Mouse (Mus musculus) hindbrain, embryonic 16.5 days (tissue): ENCODE measurements around the gene Limk1. TPM values are rescaled to one million over a fixed set of nuclear protein-coding genes. Genes with fewer than 3 reads are reported as not detected.

Experiments
- ATAC-seq: fragments of 200-750 bp; cut with Nextera tagmentation; 2 replicates; pipeline ENCODE4 v1.8.0; 2017; ENCODE audit warnings: moderate TSS enrichment, moderate library complexity
- H3K27ac ChIP-seq: fragments of 300-500 bp; sonication (generic); 2 replicates; pipeline ENCODE4 v1.5.1; 2014; ENCODE audit warnings: low read depth, mild to moderate bottlenecking, control low read depth, low read length, moderate library complexity
- H3K27me3 ChIP-seq: fragments of 300-500 bp; sonication (generic); replicated peaks from 2 replicates; pipeline ENCODE4 v1.6.1; 2014; ENCODE audit warnings: low read length; ENCODE audit not compliant: control insufficient read depth, insufficient read depth
- H3K36me3 ChIP-seq: fragments of 300-500 bp; sonication (generic); 2 replicates; pipeline ENCODE4 v1.6.1; 2014; ENCODE audit warnings: mild to moderate bottlenecking, low read length, moderate library complexity, mixed read lengths; ENCODE audit not compliant: control insufficient read depth, insufficient read depth
- H3K4me1 ChIP-seq: fragments of 300-500 bp; sonication (generic); 2 replicates; pipeline ENCODE4 v1.6.1; 2014; ENCODE audit warnings: low read depth, low read length; ENCODE audit not compliant: control insufficient read depth, insufficient read depth
- H3K4me2 ChIP-seq: fragments of 300-500 bp; sonication (generic); 2 replicates; pipeline ENCODE4 v1.6.1; 2014; ENCODE audit warnings: mild to moderate bottlenecking, low read length, control low read depth, moderate library complexity
- H3K4me3 ChIP-seq: fragments of 300-500 bp; sonication (generic); 2 replicates; pipeline ENCODE4 v1.5.1; 2014; ENCODE audit warnings: mild to moderate bottlenecking, low read length, control low read depth, moderate library complexity
- H3K9ac ChIP-seq: fragments of 300-500 bp; sonication (generic); 2 replicates; pipeline ENCODE4 v1.6.1; 2014; ENCODE audit warnings: low read depth, mild to moderate bottlenecking, control low read depth, low read length, moderate library complexity
- H3K9me3 ChIP-seq: fragments of 300-500 bp; sonication (generic); 2 replicates; pipeline ENCODE4 v1.6.1; 2014; ENCODE audit warnings: mild to moderate bottlenecking, low read length, moderate library complexity; ENCODE audit not compliant: control insufficient read depth
- WGBS: fragments of 180-500 bp; shearing (Covaris S2); extraction: QIAGEN DNeasy Blood & Tissue Kit; methylation state at CpG from one replicate; pipeline ENCODE4 v1.1.7; 2014; 5-methylcytosine and 5-hydroxymethylcytosine counted together
- polyA plus RNA-seq: library from polyadenylated mRNA; unstranded; fragments of >200 nt; fragmentation: Nextera tagmentation; extraction: Ambion mirVana; gene quantifications from 2 replicates; pipeline ENCODE4 v1.2.1, GENCODE M21; 2015

Gene Limk1
- polyA plus RNA-seq, 1 experiment from 2014 or later = 22.1 TPM

DNA sequence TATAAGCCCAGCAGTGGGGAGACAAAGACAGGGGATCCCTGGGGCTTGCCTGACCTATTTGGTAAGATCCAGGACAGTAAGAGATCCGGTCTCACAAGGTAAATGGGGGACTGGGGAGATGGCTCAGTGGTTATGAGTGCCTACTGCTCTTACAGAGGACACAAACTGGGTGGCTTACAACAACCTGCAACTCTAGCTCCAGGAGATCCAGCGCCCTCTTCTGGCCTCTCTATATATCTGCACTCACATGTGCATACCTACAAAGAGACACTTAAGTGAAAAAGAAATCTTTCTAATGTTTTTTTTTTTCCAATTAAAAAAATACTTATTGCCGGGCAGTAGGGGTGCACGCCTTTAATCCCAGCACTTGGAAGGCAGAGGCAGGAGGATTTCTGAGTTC lies 41.9 kb downstream of the Limk1 start:
- Histone ChIP-seq H3K27ac (no peak overlapping the region), H3K9me3 (no peaks in the 10 kb centered on the region), H3K36me3 (no peaks in the 10 kb centered on the region), H3K4me3 (no peak overlapping the region), H3K4me1 (no peaks in the 10 kb centered on the region), H3K9ac (no peak overlapping the region), H3K27me3 (no peaks in the 10 kb centered on the region), H3K4me2 (no peak overlapping the region)
- no peak for ATAC-seq
- WGBS = 75% methylated on average over 4 of the region's 4 CpGs

- Histone ChIP-seq H3K36me3 (no peaks in the 10 kb centered on the region), H3K27ac (0 out of 2 replicates have a peak overlapping the region, but pooled peaks have one; percentile 27), H3K4me2 (no peak overlapping the region), H3K9ac (no peak overlapping the region), H3K9me3 (no peaks in the 10 kb centered on the region), H3K4me1 (peaks cover 2% of the 10 kb centered on the region), H3K27me3 (no peaks in the 10 kb centered on the region), H3K4me3 (no peak overlapping the region)
- WGBS = 71% methylated on average over 8 of the region's 8 CpGs
- no peak for ATAC-seq
Measured at GRCm38 (mm10) chr5:134644643-134645118, 43.7 kb downstream of the Limk1 start.

DNA sequence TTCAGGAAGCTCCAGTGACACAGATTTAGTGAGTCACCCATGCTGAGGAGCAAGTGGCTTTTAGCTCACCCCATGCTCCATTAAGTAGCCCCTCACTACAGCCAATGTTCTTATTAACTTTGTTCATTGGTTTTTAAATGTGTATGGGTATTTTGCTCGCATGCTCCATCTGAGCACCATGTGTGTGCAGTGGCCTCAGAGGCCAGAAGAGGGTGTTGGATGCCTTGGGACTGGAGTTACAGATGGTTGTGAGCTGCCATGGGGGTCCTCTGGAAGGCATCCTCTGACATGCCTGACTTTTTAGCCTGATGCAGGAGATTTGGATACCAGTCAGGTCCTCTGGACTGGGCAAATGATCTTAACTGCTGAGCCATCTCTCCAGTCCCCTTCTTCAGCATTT lies 44.3 kb downstream of the Limk1 start:
- no peaks in the 10 kb centered on the region for H3K9me3 ChIP-seq
- WGBS = 89% methylated on average over 1 of the region's 1 CpGs
- H3K36me3 ChIP-seq = no peaks in the 10 kb centered on the region
- H3K4me1 ChIP-seq = peaks cover 3% of the 10 kb centered on the region
- no peak overlapping the region for H3K9ac ChIP-seq
- no peak for ATAC-seq
- H3K4me3 ChIP-seq = no peak overlapping the region
- H3K27ac ChIP-seq = 0 out of 2 replicates have a peak overlapping the region, but pooled peaks have one; percentile 27
- no peak overlapping the region for H3K4me2 ChIP-seq
- H3K27me3 ChIP-seq = no peaks in the 10 kb centered on the region

DNA sequence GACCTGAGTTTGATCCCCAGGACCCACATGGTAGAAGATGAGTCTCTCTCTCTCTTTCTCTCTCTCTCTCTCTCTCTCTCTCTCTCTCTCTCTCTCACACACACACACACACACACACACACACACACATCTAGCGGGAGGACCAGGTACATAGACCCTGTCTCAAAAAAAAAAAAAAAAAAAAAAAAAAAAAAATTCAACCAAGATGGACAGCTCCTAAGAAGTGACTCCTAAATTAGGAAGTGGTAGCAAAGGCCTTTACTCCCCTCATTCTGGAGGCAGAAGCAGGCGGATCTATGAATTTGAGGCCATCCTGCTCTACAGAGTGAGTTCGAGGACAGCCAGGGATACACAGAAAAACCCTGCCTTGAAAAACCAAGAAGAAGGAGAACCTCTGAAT lies 48.0 kb downstream of the Limk1 start:
- 90% methylated on average over 3 of the region's 3 CpGs for WGBS
- no peak overlapping the region for H3K4me2 ChIP-seq
- H3K4me1 ChIP-seq = peaks cover 14% of the 10 kb centered on the region
- no peak overlapping the region for H3K4me3 ChIP-seq
- H3K9me3 ChIP-seq = no peaks in the 10 kb centered on the region
- H3K9ac ChIP-seq = no peak overlapping the region
- H3K27ac ChIP-seq = no peak overlapping the region
- no peaks in the 10 kb centered on the region for H3K27me3 ChIP-seq
- no peak for ATAC-seq
- 0 out of 2 replicates have a peak, but pooled peaks cover 2% of the 10 kb centered on the region for H3K36me3 ChIP-seq

DNA sequence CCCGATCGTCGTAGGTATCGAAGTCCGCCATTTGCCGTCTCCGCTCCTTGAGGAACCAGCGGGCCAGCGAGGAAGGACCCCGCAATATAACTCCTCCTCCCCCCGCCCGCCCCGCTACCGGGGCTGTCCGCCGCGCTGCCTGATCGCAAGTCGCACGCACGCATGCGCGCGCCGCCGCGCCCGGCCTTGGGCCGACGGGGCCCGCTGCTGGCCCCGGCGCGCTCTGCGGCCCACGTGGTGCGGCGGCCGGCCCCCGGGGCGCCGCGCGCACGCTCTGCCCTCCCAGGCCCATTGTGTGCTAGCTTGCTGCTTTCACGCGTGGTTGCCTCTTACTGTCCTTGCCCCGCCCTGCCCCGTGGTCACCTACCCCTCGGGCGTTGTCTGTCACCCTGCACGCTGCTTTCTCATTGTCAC lies 49.1 kb downstream of the Limk1 start, which contains the start of gene Eif4h:
Gene Eif4h, minus strand, starts transcription at position 222 of the 414 bp plus-strand sequence.
- Histone ChIP-seq H3K27ac (peak within 1 kb of the TSS; percentile 95), H3K9me3 (no peaks in the 10 kb centered on the region), H3K4me2 (peak within 1 kb of the TSS; percentile 76), H3K27me3 (no peaks in the 10 kb centered on the region), H3K9ac (peak within 1 kb of the TSS; percentile 99), H3K4me1 (peaks cover 14% of the 10 kb centered on the region), H3K36me3 (0 out of 2 replicates have a peak, but pooled peaks cover 2% of the 10 kb centered on the region), H3K4me3 (peak within 1 kb of the TSS; percentile 86)
- under 1% methylated on average over 45 of the region's 52 CpGs for WGBS
- ATAC-seq = peak; percentile 94

DNA sequence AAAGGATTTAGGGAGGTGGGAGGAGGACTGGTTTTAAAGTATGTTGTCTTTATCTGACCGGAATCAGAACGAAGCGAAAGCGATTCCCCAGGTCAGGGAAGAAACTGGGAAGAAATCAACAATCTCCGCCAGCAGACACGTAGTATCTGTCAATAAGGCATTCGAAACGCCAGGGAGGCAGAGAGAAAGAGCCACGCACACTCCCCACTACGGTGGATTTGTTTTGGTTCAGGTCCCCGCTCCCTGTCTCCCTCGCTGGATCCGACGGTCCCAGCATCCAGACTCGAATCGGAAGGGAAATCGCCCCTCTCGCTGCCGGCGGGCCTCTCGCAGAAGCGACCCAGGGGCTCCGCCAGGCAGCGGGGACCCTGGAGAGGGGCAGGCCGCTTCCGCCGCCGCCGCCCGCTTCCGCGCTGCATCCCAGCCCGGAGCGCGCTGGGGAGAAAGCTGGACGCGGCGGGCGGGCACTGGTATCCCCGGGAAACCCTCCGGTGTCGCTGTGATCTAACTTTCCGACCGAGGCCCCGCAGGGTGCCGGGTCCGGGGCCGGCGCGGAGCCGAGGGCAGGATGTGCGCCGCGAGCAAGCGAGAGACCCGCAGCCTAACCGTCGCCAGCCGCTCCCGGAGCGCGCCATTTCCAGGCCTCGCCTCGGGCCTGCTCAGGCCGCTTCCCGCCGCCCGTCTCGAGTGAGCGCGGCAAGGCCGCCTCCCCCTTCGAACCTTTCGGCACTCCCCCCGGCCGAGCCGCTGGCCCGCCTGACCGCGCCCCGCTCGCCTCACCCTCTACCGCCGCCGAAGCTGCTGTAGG lies 49.7 kb downstream of the Limk1 start:
- Histone ChIP-seq H3K4me3 (peak overlapping the region; percentile 86), H3K4me2 (peak overlapping the region; percentile 76), H3K9me3 (no peaks in the 10 kb centered on the region), H3K27me3 (no peaks in the 10 kb centered on the region), H3K4me1 (peaks cover 16% of the 10 kb centered on the region), H3K27ac (peak overlapping the region; percentile 95), H3K36me3 (0 out of 2 replicates have a peak, but pooled peaks cover 2% of the 10 kb centered on the region), H3K9ac (peak overlapping the region; percentile 99)
- peak; percentile 83 for ATAC-seq
- under 1% methylated on average over 63 of the region's 85 CpGs for WGBS

GRCm38 (mm10) chr5:134637820-134638367 lies 50.5 kb downstream of the Limk1 start:
- H3K4me1 ChIP-seq = peaks cover 19% of the 10 kb centered on the region
- H3K27ac ChIP-seq = no peak overlapping the region
- no peaks in the 10 kb centered on the region for H3K27me3 ChIP-seq
- no peak for ATAC-seq
- H3K4me3 ChIP-seq = peak overlapping the region; percentile 86
- peak overlapping the region; percentile 76 for H3K4me2 ChIP-seq
- 0 out of 2 replicates have a peak, but pooled peaks cover 2% of the 10 kb centered on the region for H3K36me3 ChIP-seq
- H3K9me3 ChIP-seq = no peaks in the 10 kb centered on the region
- H3K9ac ChIP-seq = peak overlapping the region; percentile 99
- 25% methylated on average over 5 of the region's 5 CpGs for WGBS

DNA sequence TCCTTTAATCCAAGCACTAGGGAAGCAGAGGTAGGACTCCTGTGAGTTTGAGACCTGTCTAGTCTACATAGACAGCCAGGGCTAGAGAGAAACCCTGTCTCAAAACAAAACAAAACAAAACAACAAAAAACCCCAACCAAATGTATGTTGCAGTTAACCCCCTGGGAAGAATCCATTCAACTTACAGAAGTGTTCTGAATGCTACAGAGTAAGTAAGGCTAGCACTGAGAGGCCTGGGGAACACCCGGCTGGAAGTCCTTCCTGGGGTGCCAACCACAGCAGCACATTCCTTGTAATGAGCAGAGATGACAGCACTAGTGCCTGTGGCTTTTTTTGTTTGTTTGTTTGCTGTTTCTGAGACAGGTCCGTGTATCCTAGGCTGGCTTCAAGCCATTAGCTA lies 55.6 kb downstream of the Limk1 start:
- H3K4me1 ChIP-seq = peaks cover 16% of the 10 kb centered on the region
- WGBS = 47% methylated on average over 2 of the region's 2 CpGs
- H3K4me2 ChIP-seq = no peak overlapping the region
- peaks cover 5% of the 10 kb centered on the region for H3K36me3 ChIP-seq
- H3K4me3 ChIP-seq = no peak overlapping the region
- no peak overlapping the region for H3K27ac ChIP-seq
- no peak overlapping the region for H3K9ac ChIP-seq
- H3K27me3 ChIP-seq = no peaks in the 10 kb centered on the region
- no peaks in the 10 kb centered on the region for H3K9me3 ChIP-seq
- ATAC-seq = no peak

GRCm38 (mm10) chr5:134630835-134631234 lies 57.6 kb downstream of the Limk1 start:
- no peak for ATAC-seq
- H3K36me3 ChIP-seq = peaks cover 12% of the 10 kb centered on the region
- no peak overlapping the region for H3K4me2 ChIP-seq
- no peaks in the 10 kb centered on the region for H3K27me3 ChIP-seq
- no peak overlapping the region for H3K27ac ChIP-seq
- H3K4me1 ChIP-seq = peaks cover 7% of the 10 kb centered on the region
- H3K9me3 ChIP-seq = no peaks in the 10 kb centered on the region
- no peak overlapping the region for H3K4me3 ChIP-seq
- H3K9ac ChIP-seq = no peak overlapping the region
